Mouse (Mus musculus): ENCODE results near the gene Tgfbi. TPM values are rescaled to one million over a fixed set of nuclear protein-coding genes. Genes with fewer than 3 reads are reported as not detected.

The Tgfbi gene
- polyA plus RNA-seq, 1 experiment from 2014 or later: 64.4 TPM

DNA sequence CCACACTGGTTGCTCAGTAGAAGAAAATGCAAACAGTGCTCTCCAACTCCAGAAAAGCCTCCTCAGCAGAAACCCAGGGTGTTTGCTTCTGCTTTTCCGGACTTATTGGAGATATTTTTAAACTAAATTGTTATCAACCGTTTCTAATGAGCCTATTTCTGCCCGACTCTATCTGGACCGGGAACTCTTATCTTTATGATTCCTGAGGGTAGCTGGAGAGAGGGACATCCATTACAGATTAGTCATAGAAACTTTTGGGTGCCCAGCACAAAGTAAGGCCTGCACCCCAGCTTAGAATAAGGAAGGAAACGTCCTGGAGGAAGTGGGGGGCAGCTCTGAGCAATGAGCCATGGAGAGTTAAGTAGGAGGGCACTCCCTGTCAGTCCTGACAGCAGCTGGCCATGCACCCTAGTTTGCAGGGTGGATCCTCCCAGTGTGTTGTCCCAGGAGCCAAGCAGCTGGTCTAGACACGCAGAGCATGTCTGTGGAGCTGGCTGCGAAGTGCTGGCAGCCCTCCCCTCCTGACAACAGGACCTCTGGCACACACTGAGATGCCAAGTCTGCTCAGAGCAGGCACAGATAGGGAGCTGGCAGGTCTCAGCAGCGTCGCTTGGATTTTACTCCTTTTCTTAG lies 4.2 kb downstream of the Tgfbi start:
- WGBS: 44% methylated on average over 9 of the region's 9 CpGs
- Histone ChIP-seq H3K9ac (no peak overlapping the region), H3K27ac (replicated peaks) (peak overlapping the region; percentile 55), H3K4me1 (peaks cover 70% of the 10 kb centered on the region), H3K36me3 (no peaks in the 10 kb centered on the region), H3K4me2 (replicated peaks) (no peak overlapping the region), H3K27me3 (0 out of 2 replicates have a peak, but pooled peaks cover 11% of the 10 kb centered on the region), H3K9me3 (replicated peaks) (no peaks in the 10 kb centered on the region), H3K4me3 (replicated peaks) (no peak overlapping the region)
- peak; percentile 39 for ATAC-seq (ENCODE audit: insufficient number of reproducible peaks, low FRiP score, low TSS enrichment, low read depth)

- no peak for ATAC-seq (ENCODE audit: insufficient number of reproducible peaks, low FRiP score, low TSS enrichment, low read depth)
- 75% methylated on average over 3 of the region's 3 CpGs for WGBS
- Histone ChIP-seq H3K27ac (replicated peaks) (0 out of 2 replicates have a peak overlapping the region, but pooled peaks have one; percentile 28), H3K4me2 (replicated peaks) (no peak overlapping the region), H3K4me3 (replicated peaks) (no peak overlapping the region), H3K36me3 (no peaks in the 10 kb centered on the region), H3K9me3 (replicated peaks) (no peaks in the 10 kb centered on the region), H3K4me1 (peaks cover 57% of the 10 kb centered on the region), H3K27me3 (0 out of 2 replicates have a peak, but pooled peaks cover 7% of the 10 kb centered on the region), H3K9ac (no peak overlapping the region)
Observed at GRCm38 (mm10) chr13:56614768-56615167, 5.4 kb downstream of the Tgfbi start.

- H3K9ac ChIP-seq: no peak overlapping the region
- 0 out of 2 replicates have a peak, but pooled peaks cover 4% of the 10 kb centered on the region for H3K27me3 ChIP-seq
- H3K4me1 ChIP-seq: peaks cover 53% of the 10 kb centered on the region
- H3K4me2 ChIP-seq (replicated peaks): no peak overlapping the region
- 0 out of 2 replicates have a peak overlapping the region, but pooled peaks have one; percentile 28 for H3K27ac ChIP-seq (replicated peaks)
- WGBS: 48% methylated on average over 10 of the region's 10 CpGs
- no peak overlapping the region for H3K4me3 ChIP-seq (replicated peaks)
- ATAC-seq (ENCODE audit: insufficient number of reproducible peaks, low FRiP score, low TSS enrichment, low read depth): no peak
- H3K36me3 ChIP-seq: no peaks in the 10 kb centered on the region
- H3K9me3 ChIP-seq (replicated peaks): no peaks in the 10 kb centered on the region
Observed at GRCm38 (mm10) chr13:56615223-56615622, 5.9 kb downstream of the Tgfbi start.

GRCm38 (mm10) chr13:56615864-56616263 lies 6.5 kb downstream of the Tgfbi start:
- H3K9me3 ChIP-seq (replicated peaks): no peaks in the 10 kb centered on the region
- H3K4me1 ChIP-seq: peaks cover 48% of the 10 kb centered on the region
- ATAC-seq (ENCODE audit: insufficient number of reproducible peaks, low FRiP score, low TSS enrichment, low read depth): no peak
- 0 out of 2 replicates have a peak overlapping the region, but pooled peaks have one; percentile 7 for H3K27ac ChIP-seq (replicated peaks)
- no peaks in the 10 kb centered on the region for H3K36me3 ChIP-seq
- H3K27me3 ChIP-seq: no peaks in the 10 kb centered on the region
- 77% methylated on average over 9 of the region's 9 CpGs for WGBS
- no peak overlapping the region for H3K4me3 ChIP-seq (replicated peaks)
- no peak overlapping the region for H3K4me2 ChIP-seq (replicated peaks)
- no peak overlapping the region for H3K9ac ChIP-seq

GRCm38 (mm10) chr13:56616386-56616785 lies 7.1 kb downstream of the Tgfbi start:
- Histone ChIP-seq H3K27ac (replicated peaks) (no peak overlapping the region), H3K36me3 (no peaks in the 10 kb centered on the region), H3K9ac (no peak overlapping the region), H3K4me2 (replicated peaks) (no peak overlapping the region), H3K4me1 (peaks cover 45% of the 10 kb centered on the region), H3K4me3 (replicated peaks) (no peak overlapping the region), H3K27me3 (no peaks in the 10 kb centered on the region), H3K9me3 (replicated peaks) (no peaks in the 10 kb centered on the region)
- no peak for ATAC-seq (ENCODE audit: insufficient number of reproducible peaks, low FRiP score, low TSS enrichment, low read depth)
- WGBS: 53% methylated on average over 7 of the region's 7 CpGs

GRCm38 (mm10) chr13:56617197-56617596 lies 7.9 kb downstream of the Tgfbi start:
- Histone ChIP-seq H3K9ac (no peak overlapping the region), H3K4me3 (replicated peaks) (no peak overlapping the region), H3K9me3 (replicated peaks) (no peaks in the 10 kb centered on the region), H3K27me3 (no peaks in the 10 kb centered on the region), H3K27ac (replicated peaks) (no peak overlapping the region), H3K4me2 (replicated peaks) (no peak overlapping the region), H3K36me3 (no peaks in the 10 kb centered on the region), H3K4me1 (peaks cover 46% of the 10 kb centered on the region)
- no peak for ATAC-seq (ENCODE audit: insufficient number of reproducible peaks, low FRiP score, low TSS enrichment, low read depth)
- 85% methylated on average over 2 of the region's 2 CpGs for WGBS

DNA sequence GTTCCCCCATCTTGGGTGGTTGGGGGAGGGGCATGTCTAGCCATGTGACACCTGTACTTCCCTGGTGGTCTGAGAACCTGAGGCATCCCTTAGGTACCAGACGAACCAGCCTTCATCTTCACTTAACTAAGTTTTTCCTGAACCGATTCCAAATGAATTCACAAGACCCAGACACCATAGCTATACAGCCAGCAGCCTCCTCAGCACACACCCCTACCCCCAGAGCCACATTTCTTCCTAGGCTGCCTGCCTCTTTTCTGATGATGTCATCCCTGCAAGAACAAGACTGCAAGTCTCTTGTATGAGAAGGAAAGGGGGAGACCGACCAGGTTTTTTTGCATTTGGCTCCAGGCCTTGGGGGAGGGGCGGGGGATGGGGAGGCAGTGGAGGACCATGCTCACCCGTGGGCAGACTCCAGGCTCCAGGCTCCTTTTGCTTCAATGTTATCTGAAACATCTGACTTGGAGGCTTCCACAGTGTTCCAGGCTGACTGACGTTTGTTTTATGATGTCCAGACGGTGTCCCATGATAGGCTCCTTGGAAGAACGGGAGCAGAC lies 13.0 kb downstream of the Tgfbi start:
- no peaks in the 10 kb centered on the region for H3K27me3 ChIP-seq
- H3K9me3 ChIP-seq (replicated peaks): no peaks in the 10 kb centered on the region
- no peak overlapping the region for H3K9ac ChIP-seq
- 0 out of 2 replicates have a peak, but pooled peaks cover 3% of the 10 kb centered on the region for H3K36me3 ChIP-seq
- no peak overlapping the region for H3K27ac ChIP-seq (replicated peaks)
- H3K4me3 ChIP-seq (replicated peaks): no peak overlapping the region
- H3K4me2 ChIP-seq (replicated peaks): no peak overlapping the region
- WGBS: 22% methylated on average over 8 of the region's 8 CpGs
- ATAC-seq (ENCODE audit: insufficient number of reproducible peaks, low FRiP score, low TSS enrichment, low read depth): no peak
- H3K4me1 ChIP-seq: peaks cover 13% of the 10 kb centered on the region

GRCm38 (mm10) chr13:56626524-56626923 lies 17.2 kb downstream of the Tgfbi start:
- Histone ChIP-seq H3K27ac (replicated peaks) (no peak overlapping the region), H3K9me3 (replicated peaks) (no peaks in the 10 kb centered on the region), H3K4me2 (replicated peaks) (no peak overlapping the region), H3K4me1 (peaks cover 10% of the 10 kb centered on the region), H3K27me3 (no peaks in the 10 kb centered on the region), H3K9ac (no peak overlapping the region), H3K4me3 (replicated peaks) (no peak overlapping the region), H3K36me3 (peaks cover 7% of the 10 kb centered on the region; the same call in 1 of the 2 replicates)
- WGBS: 66% methylated on average over 6 of the region's 6 CpGs
- no peak for ATAC-seq (ENCODE audit: insufficient number of reproducible peaks, low FRiP score, low TSS enrichment, low read depth)

DNA sequence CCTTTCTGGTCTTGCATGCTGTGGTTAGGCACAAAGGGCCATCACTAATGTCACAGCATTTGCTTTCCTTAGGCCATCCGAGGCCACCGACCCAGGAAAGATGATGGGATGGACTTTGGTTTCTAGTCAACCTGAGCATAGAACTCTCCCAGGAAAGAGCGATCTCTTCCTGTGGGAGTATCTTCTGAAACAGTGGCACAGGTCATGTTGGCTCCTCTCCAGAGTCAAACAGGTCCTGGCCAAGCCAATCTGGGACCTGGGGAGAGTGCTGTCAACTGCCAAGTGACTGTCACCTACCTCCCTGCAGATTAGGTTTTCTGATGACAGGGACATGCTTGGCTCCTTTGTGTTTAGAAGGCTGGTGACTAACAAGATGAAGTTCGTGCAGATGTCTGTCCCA lies 20.8 kb downstream of the Tgfbi start:
- H3K27me3 ChIP-seq: no peaks in the 10 kb centered on the region
- no peak for ATAC-seq (ENCODE audit: insufficient number of reproducible peaks, low FRiP score, low TSS enrichment, low read depth)
- H3K36me3 ChIP-seq: peaks cover 17% of the 10 kb centered on the region
- peaks cover 15% of the 10 kb centered on the region for H3K4me1 ChIP-seq
- no peak overlapping the region for H3K27ac ChIP-seq (replicated peaks)
- H3K9me3 ChIP-seq (replicated peaks): no peaks in the 10 kb centered on the region
- H3K9ac ChIP-seq: no peak overlapping the region
- no peak overlapping the region for H3K4me3 ChIP-seq (replicated peaks)
- 88% methylated on average over 4 of the region's 4 CpGs for WGBS
- no peak overlapping the region for H3K4me2 ChIP-seq (replicated peaks)

- Histone ChIP-seq H3K4me1 (peaks cover 17% of the 10 kb centered on the region), H3K27ac (replicated peaks) (no peak overlapping the region), H3K9ac (no peak overlapping the region), H3K4me3 (replicated peaks) (no peak overlapping the region), H3K9me3 (replicated peaks) (no peaks in the 10 kb centered on the region), H3K27me3 (no peaks in the 10 kb centered on the region), H3K36me3 (peaks cover 17% of the 10 kb centered on the region), H3K4me2 (replicated peaks) (no peak overlapping the region)
- no peak for ATAC-seq (ENCODE audit: insufficient number of reproducible peaks, low FRiP score, low TSS enrichment, low read depth)
- 67% methylated on average over 6 of the region's 6 CpGs for WGBS
Observed at GRCm38 (mm10) chr13:56630552-56630951, 21.2 kb downstream of the Tgfbi start.

- Histone ChIP-seq H3K27me3 (no peaks in the 10 kb centered on the region), H3K36me3 (peaks cover 17% of the 10 kb centered on the region), H3K9ac (no peak overlapping the region), H3K4me3 (replicated peaks) (no peak overlapping the region), H3K4me2 (replicated peaks) (no peak overlapping the region), H3K27ac (replicated peaks) (no peak overlapping the region), H3K9me3 (replicated peaks) (no peaks in the 10 kb centered on the region), H3K4me1 (peaks cover 17% of the 10 kb centered on the region)
- 87% methylated on average over 7 of the region's 7 CpGs for WGBS
- ATAC-seq (ENCODE audit: insufficient number of reproducible peaks, low FRiP score, low TSS enrichment, low read depth): no peak
Observed at GRCm38 (mm10) chr13:56631332-56631731, 22.0 kb downstream of the Tgfbi start.
